Mouse (Mus musculus) midbrain, embryonic 13.5 days (tissue): ENCODE data around the gene Uqcrfs1. TPM values are rescaled to one million over a fixed set of nuclear protein-coding genes. Genes with fewer than 3 reads are reported as not detected.
A peak's percentile ranks its signal among the peaks of the same experiment; 100 is the strongest.

ENCODE experiments used
- ATAC-seq: fragments of 200-750 bp; cut with Nextera tagmentation; 2 replicates; pipeline ENCODE4 v1.8.0; 2017; ENCODE audit warnings: mild to moderate bottlenecking, moderate TSS enrichment, moderate library complexity
- H3K27ac ChIP-seq: fragments of 300-500 bp; sonication (generic); 2 replicates; pipeline ENCODE4 v1.5.1; 2015; ENCODE audit warnings: inconsistent platforms, mild to moderate bottlenecking, moderate library complexity
- H3K27me3 ChIP-seq: fragments of 300-500 bp; sonication (generic); 2 replicates; pipeline ENCODE4 v1.6.1; 2015; ENCODE audit warnings: mild to moderate bottlenecking, inconsistent platforms
- H3K36me3 ChIP-seq: fragments of 300-500 bp; sonication (generic); 2 replicates; pipeline ENCODE4 v1.6.1; 2015; ENCODE audit warnings: mild to moderate bottlenecking, inconsistent platforms
- H3K4me1 ChIP-seq: fragments of 300-500 bp; sonication (generic); replicated peaks from 2 replicates; pipeline ENCODE4 v1.6.1; 2015; ENCODE audit warnings: inconsistent platforms
- H3K4me2 ChIP-seq: fragments of 300-500 bp; sonication (generic); replicated peaks from 2 replicates; pipeline ENCODE4 v1.6.1; 2015; ENCODE audit warnings: moderate library complexity, mild to moderate bottlenecking, inconsistent platforms
- H3K4me3 ChIP-seq: fragments of 300-500 bp; sonication (generic); replicated peaks from 2 replicates; pipeline ENCODE4 v1.5.1; 2015; ENCODE audit warnings: mild to moderate bottlenecking, inconsistent platforms
- H3K9ac ChIP-seq: fragments of 300-500 bp; sonication (generic); replicated peaks from 2 replicates; pipeline ENCODE4 v1.6.1; 2015; ENCODE audit warnings: mild to moderate bottlenecking, inconsistent platforms
- H3K9me3 ChIP-seq: fragments of 300-500 bp; sonication (generic); 2 replicates; pipeline ENCODE4 v1.6.1; 2016; ENCODE audit warnings: mild to moderate bottlenecking, inconsistent platforms
- WGBS: fragments of 180-500 bp; shearing (Covaris S2); methylation state at CpG from one replicate; pipeline ENCODE4 v1.1.7; 2015; 5-methylcytosine and 5-hydroxymethylcytosine counted together
- polyA plus RNA-seq: library from polyadenylated mRNA; unstranded; fragments of >200 nt; fragmentation: Nextera tagmentation; extraction: Ambion mirVana; gene quantifications from 2 replicates; pipeline ENCODE4 v1.2.1, GENCODE M21; 2015

Uqcrfs1 gene
- polyA plus RNA-seq, 1 experiment from 2014 or later: 268 TPM

DNA sequence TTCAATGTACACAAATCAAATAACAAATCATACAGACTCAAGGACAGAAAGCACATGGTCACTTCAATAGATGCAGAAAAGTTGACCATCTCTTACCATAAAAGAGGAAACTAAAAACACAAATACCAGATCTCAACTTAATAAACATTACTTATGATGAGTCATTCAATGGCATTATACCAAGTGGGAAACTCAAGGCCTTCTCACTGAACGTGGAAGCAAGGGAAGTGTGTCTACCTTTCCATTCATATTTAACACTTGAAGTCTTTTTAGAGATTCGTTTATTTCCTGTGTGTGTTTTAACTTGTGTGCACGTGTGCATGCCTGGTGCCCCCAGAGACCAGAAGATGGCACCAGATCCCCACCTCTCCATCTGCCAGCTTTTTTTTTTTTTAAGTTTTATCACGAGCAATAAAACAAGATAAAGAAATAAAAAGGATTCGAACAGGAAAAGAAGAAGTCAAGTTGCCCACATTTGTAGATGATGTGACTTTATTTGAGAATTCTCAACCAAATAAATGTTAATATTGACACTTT, 8.0 kb upstream of the Uqcrfs1 start:
- Histone ChIP-seq H3K27ac (no peak overlapping the region), H3K36me3 (no peaks in the 10 kb centered on the region)
- WGBS: 47% methylated on average over 5 of the region's 5 CpGs

DNA sequence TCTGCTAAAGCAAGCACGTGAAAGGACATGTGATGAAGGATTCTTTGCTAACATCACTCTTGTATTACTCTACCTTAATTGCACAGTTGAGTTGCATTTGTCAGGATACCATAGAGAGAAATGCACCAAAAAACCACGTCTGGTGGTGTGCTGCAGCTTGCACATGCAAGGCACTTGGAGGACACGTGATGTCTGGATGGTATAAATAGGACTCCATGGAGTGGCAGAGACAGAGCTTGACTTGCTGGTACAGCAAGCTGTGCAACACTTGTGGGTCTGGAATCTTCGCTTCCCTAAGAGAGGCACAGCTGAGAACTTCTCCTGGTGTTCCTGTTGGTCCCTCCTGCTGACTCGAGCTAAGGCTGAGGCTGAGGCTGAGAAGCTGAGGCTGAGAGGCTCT, 4.2 kb upstream of the Uqcrfs1 start:
- no peak for ATAC-seq
- Histone ChIP-seq H3K9me3 (no peaks in the 10 kb centered on the region), H3K27ac (no peak overlapping the region), H3K4me1 (peaks cover 6% of the 10 kb centered on the region), H3K9ac (no peak overlapping the region), H3K36me3 (no peaks in the 10 kb centered on the region), H3K4me3 (no peak overlapping the region), H3K4me2 (no peak overlapping the region), H3K27me3 (no peaks in the 10 kb centered on the region)
- 74% methylated on average over 5 of the region's 5 CpGs for WGBS

More for the DNA sequence above, 8.0 kb upstream of the Uqcrfs1 start:
- Histone ChIP-seq H3K9me3 (no peaks in the 10 kb centered on the region), H3K4me3 (no peak overlapping the region), H3K27me3 (no peaks in the 10 kb centered on the region), H3K4me1 (no peaks in the 10 kb centered on the region), H3K9ac (no peak overlapping the region), H3K4me2 (no peak overlapping the region)
- ATAC-seq: no peak

DNA sequence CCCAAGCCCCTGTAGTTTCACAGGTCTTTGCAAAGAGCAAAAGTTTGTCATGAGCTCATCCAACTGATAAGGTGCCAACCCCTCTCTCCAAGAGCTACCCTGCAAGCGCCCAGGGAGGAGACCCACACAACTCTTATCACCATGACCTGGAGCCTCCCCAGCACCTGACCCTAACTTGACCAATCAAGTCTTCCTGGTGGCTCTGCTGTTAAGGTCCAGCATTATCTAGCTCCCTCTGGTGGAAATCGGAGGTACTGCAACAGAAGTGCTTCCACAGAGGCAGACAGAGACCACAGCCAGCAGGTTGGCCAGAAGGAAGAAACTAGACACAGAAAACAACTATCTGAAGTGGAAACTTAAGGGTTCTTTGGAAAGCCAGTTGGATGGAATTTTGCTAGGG, 3.7 kb upstream of the Uqcrfs1 start:
- Histone ChIP-seq H3K4me3 (no peak overlapping the region), H3K9ac (no peak overlapping the region), H3K36me3 (no peaks in the 10 kb centered on the region), H3K4me1 (peaks cover 11% of the 10 kb centered on the region), H3K4me2 (no peak overlapping the region), H3K27ac (no peak overlapping the region), H3K9me3 (no peaks in the 10 kb centered on the region), H3K27me3 (no peaks in the 10 kb centered on the region)
- 24% methylated on average over 2 of the region's 2 CpGs for WGBS
- ATAC-seq: no peak

DNA sequence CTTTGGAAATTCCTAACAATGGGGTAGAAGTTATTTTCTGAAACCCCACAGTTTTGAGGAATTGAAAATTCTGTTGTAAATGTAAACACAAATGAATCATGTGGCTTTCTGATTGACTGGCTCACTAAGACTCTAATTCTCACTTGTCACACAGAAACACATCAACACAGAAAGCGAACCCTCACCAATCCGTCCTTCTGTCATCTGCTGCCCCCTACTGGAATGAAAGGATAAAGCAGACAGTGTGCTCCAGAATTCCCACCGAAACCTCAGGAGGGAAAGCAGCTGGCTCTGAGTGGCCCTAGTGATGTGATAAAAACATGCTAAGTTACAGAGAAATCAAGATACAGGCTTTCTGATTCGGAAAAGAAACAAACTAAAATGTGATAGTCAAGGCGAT, 14.4 kb downstream of the Uqcrfs1 start:
- no peaks in the 10 kb centered on the region for H3K9me3 ChIP-seq
- 11% methylated on average over 5 of the region's 5 CpGs for WGBS
- no peaks in the 10 kb centered on the region for H3K36me3 ChIP-seq
- no peak overlapping the region for H3K4me2 ChIP-seq
- no peak overlapping the region for H3K4me3 ChIP-seq
- no peaks in the 10 kb centered on the region for H3K4me1 ChIP-seq
- no peak overlapping the region for H3K27ac ChIP-seq
- peak; percentile 72; the same call in 1 of the 2 replicates for ATAC-seq
- no peaks in the 10 kb centered on the region for H3K27me3 ChIP-seq
- H3K9ac ChIP-seq: no peak overlapping the region

DNA sequence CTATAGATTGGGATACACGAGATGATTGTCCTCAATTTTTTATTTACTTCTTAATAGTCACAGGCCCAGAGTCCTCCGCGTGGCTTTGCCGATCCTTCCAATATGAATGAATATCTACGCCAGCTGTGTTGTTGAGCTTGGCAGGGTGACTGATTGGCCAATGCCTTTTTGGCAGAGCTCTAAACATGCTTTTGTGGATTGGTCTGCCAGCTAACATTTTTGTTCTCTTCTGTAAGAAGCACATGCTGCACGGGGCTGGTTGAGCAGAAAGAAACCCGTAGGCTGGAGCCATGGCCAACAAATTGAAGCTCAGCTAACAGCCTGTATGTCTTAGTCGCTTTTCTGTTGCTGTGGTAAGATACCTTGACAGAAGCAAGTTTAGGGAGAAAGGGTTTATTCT, 20.2 kb downstream of the Uqcrfs1 start:
- H3K4me3 ChIP-seq: no peak overlapping the region
- WGBS: 91% methylated on average over 8 of the region's 8 CpGs
- ATAC-seq: no peak
- no peaks in the 10 kb centered on the region for H3K4me1 ChIP-seq
- no peaks in the 10 kb centered on the region for H3K27me3 ChIP-seq
- 0 out of 2 replicates have a peak, but pooled peaks cover 2% of the 10 kb centered on the region for H3K9me3 ChIP-seq
- no peak overlapping the region for H3K9ac ChIP-seq
- no peaks in the 10 kb centered on the region for H3K36me3 ChIP-seq
- H3K4me2 ChIP-seq: no peak overlapping the region
- H3K27ac ChIP-seq: no peak overlapping the region

GRCm38 (mm10) chr13:30523971-30524370, 21.2 kb downstream of the Uqcrfs1 start:
- Histone ChIP-seq H3K27ac (no peak overlapping the region), H3K4me1 (no peaks in the 10 kb centered on the region), H3K9me3 (0 out of 2 replicates have a peak, but pooled peaks cover 2% of the 10 kb centered on the region), H3K36me3 (no peaks in the 10 kb centered on the region), H3K9ac (no peak overlapping the region), H3K27me3 (no peaks in the 10 kb centered on the region), H3K4me3 (no peak overlapping the region), H3K4me2 (no peak overlapping the region)
- no peak for ATAC-seq
- WGBS: 93% methylated on average over 9 of the region's 9 CpGs

DNA sequence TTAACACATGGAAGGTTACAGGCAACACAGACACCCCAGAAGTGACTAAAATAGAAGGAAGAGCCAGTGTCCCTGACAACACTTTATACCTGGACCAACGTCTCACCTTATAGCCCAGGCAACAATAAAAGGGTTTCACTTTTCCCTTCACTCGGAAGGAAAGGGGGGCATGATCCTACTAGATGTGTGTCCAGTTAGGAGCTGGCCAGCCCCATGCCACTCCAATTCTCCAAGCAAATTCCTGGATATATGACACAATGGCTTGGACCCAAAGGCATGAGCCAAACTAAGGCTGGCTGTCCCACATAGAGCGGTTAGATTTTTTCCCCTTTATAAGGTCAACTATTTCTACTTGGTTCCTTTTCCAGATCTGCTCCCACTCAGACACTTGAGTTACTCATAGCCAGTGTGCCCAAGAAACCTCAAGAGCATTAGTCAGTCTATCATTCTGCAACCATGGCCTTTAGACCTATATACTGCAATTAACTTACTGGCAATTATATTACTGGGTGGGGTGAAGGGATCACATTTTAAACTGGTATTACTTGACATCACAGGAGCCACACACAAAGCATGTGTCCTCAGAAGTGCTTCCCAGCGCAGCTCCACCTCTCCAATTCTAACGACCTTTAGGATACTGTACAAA, 21.8 kb downstream of the Uqcrfs1 start:
- Histone ChIP-seq H3K4me1 (no peaks in the 10 kb centered on the region), H3K4me2 (no peak overlapping the region), H3K27ac (no peak overlapping the region), H3K9me3 (0 out of 2 replicates have a peak, but pooled peaks cover 2% of the 10 kb centered on the region), H3K36me3 (no peaks in the 10 kb centered on the region), H3K9ac (no peak overlapping the region), H3K4me3 (no peak overlapping the region), H3K27me3 (no peaks in the 10 kb centered on the region)
- ATAC-seq: no peak
- WGBS: 93% methylated on average over 5 of the region's 5 CpGs

DNA sequence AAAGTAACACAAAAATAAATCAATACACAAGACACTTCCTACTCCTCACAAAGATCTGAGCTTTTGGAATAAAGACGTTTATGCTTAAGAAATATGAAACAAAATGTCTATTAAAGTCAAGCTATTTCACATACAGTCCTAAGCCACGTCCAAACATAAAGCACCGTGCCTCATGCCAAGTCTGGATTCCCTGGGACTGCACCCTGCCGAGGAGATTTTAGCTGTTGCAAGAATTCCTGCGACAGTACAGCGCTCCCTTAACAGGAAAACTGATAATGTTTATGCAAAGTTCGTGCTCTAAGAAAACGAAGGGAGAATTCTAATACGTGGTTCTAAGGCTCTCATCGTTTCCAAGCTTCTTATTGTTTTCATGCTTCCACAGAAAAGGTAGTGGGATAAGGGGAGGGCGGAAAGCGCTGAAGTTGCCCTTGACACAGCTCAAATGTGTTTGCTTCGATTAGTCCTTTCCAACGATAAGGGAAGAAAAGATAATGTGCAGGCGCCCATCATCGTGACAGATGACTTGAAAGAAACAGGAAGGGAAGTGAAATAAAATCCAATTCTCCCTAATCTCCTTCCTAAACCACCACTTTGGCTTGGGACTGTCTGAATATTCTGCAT, 23.8 kb downstream of the Uqcrfs1 start:
- no peak overlapping the region for H3K9ac ChIP-seq
- no peak overlapping the region for H3K4me3 ChIP-seq
- 78% methylated on average over 16 of the region's 16 CpGs for WGBS
- H3K27me3 ChIP-seq: no peaks in the 10 kb centered on the region
- H3K4me2 ChIP-seq: no peak overlapping the region
- H3K36me3 ChIP-seq: no peaks in the 10 kb centered on the region
- no peak for ATAC-seq
- no peaks in the 10 kb centered on the region for H3K4me1 ChIP-seq
- no peak overlapping the region for H3K27ac ChIP-seq
- 0 out of 2 replicates have a peak, but pooled peaks cover 2% of the 10 kb centered on the region for H3K9me3 ChIP-seq

- no peaks in the 10 kb centered on the region for H3K27me3 ChIP-seq
- no peak overlapping the region for H3K9ac ChIP-seq
- H3K9me3 ChIP-seq: 0 out of 2 replicates have a peak, but pooled peaks cover 2% of the 10 kb centered on the region
- H3K36me3 ChIP-seq: no peaks in the 10 kb centered on the region
- ATAC-seq: no peak
- H3K4me1 ChIP-seq: no peaks in the 10 kb centered on the region
- H3K4me2 ChIP-seq: no peak overlapping the region
- no peak overlapping the region for H3K4me3 ChIP-seq
- H3K27ac ChIP-seq: no peak overlapping the region
Measured at GRCm38 (mm10) chr13:30518191-30518590, 27.0 kb downstream of the Uqcrfs1 start.

DNA sequence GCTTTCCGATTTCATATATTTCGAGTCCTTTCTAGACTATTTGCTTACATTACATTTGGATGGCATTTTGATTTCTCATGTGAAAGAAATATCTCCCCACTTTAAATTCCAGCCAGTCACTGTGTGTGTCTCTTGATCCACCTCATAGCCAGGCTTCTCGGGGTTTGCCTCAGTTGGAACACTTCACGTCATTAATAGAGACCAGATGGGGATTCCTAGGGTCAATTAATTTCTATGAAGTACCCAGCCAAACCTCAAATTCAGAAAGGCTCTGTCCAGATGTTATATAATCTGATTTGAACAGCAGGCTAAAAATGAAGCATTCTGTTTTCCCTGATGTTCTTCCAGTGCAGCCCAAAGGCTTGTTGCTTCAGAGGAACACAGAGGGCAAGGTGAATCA, 37.5 kb downstream of the Uqcrfs1 start:
- H3K4me3 ChIP-seq: no peak overlapping the region
- H3K4me1 ChIP-seq: no peaks in the 10 kb centered on the region
- no peak for ATAC-seq
- 87% methylated on average over 4 of the region's 4 CpGs for WGBS
- no peak overlapping the region for H3K27ac ChIP-seq
- no peaks in the 10 kb centered on the region for H3K9me3 ChIP-seq
- H3K9ac ChIP-seq: no peak overlapping the region
- H3K4me2 ChIP-seq: no peak overlapping the region
- H3K27me3 ChIP-seq: no peaks in the 10 kb centered on the region
- no peaks in the 10 kb centered on the region for H3K36me3 ChIP-seq

DNA sequence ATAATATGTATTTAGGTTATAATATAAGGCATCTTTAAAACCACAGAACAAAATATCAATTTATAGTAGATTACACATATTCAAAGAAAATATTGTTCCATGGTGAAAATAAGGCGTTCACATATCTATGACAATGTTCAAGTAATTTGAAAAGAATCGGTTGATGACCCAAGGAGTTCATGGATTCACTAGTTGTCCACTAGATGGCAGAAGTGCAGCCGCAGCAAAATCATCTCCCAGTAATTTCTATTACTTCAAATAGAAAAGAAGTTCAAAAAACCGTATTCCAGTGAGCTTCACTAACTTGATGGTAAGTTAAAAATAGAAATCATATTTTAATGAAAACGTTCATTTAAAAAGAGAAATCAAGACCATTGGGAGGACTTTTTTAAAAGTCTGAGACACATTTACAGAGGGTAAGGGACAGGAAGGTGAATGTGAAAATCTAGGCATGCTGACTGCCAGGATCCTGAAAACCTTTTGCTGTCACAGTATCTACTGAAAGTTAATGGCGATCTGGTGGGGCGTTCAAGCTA, 43.2 kb downstream of the Uqcrfs1 start:
- Histone ChIP-seq H3K9ac (no peak overlapping the region), H3K27ac (no peak overlapping the region), H3K4me1 (no peaks in the 10 kb centered on the region), H3K27me3 (no peaks in the 10 kb centered on the region), H3K36me3 (no peaks in the 10 kb centered on the region), H3K4me2 (no peak overlapping the region), H3K4me3 (no peak overlapping the region), H3K9me3 (no peaks in the 10 kb centered on the region)
- no peak for ATAC-seq
- WGBS: 35% methylated on average over 7 of the region's 7 CpGs
